12 mouse cellular contexts compared by ENCODE assay signal in genomic region chr6:135451165-135451797, GRCm38 (mm10).
DNase-seq lines count a peak whose midpoint lies in the region.
"Had no signal": no experiment of that assay in that cellular context is flagged by ENCODE, and none has a peak within 500 bp of the region (broad histone marks: within the 10 kb centered on the region; RNA-seq: fewer than 3 reads in every experiment).

No protein-coding gene starts in this region.

- peak; percentile 22 to 44 for DNase-seq in frontal cortex, postnatal 36 days (ENCODE audit: low spot score in 2 of 2)
- no peak for DNase-seq in frontal cortex, postnatal 10 days (ENCODE audit: low spot score in 2 of 2)
- peak; percentile 30 for DNase-seq in layer of hippocampus, adult 9-11 months
- DNase-seq in layer of hippocampus, postnatal 25 days (ENCODE audit: extremely low spot score in 1 of 2, low spot score in 1 of 2) = no peak
- peak; percentile 75 for DNase-seq in brain, adult 2 months (ENCODE audit: low read depth, low spot score)
- peak; percentile 60 for DNase-seq in telencephalon, adult 2 months (ENCODE audit: low read depth, low spot score)
- DNase-seq: adrenal gland, postnatal 14 days; cerebellum, adult 18-20 months; cerebellum, adult 9-11 months; cerebellum, postnatal 36 days; gastrocnemius, postnatal 10 days; heart, adult 2 months had no signal

Comparison
In these comparisons a context has a peak if more than half of its experiments do, and no peak if none do; other contexts are left out.
1. DNase-seq: peak in frontal cortex, postnatal 36 days (2 of 2), layer of hippocampus, adult 9-11 months (single experiment), brain, adult 2 months (single experiment) and telencephalon, adult 2 months (single experiment); none in frontal cortex, postnatal 10 days (0 of 2) and layer of hippocampus, postnatal 25 days (0 of 2).